Mouse (Mus musculus) embryonic facial prominence, embryonic 12.5 days (tissue): ENCODE measurements around the gene Drd5. TPM values are rescaled to one million over a fixed set of nuclear protein-coding genes. Genes with fewer than 3 reads are reported as not detected.

Experiments used
- ATAC-seq: fragments of 200-750 bp; cut with Nextera tagmentation; 2 replicates; pipeline ENCODE4 v1.8.0; 2017; ENCODE audit not compliant: insufficient number of reproducible peaks, insufficient read depth, low FRiP score, low TSS enrichment
- H3K27ac ChIP-seq: fragments of 300-500 bp; sonication (generic); 2 replicates; pipeline ENCODE4 v1.5.1; 2016; ENCODE audit warnings: mild to moderate bottlenecking
- H3K27me3 ChIP-seq: fragments of 300-500 bp; sonication (generic); 2 replicates; pipeline ENCODE4 v1.6.1; 2016; ENCODE audit warnings: mild to moderate bottlenecking, moderate library complexity
- H3K36me3 ChIP-seq: fragments of 300-500 bp; sonication (generic); 2 replicates; pipeline ENCODE4 v1.6.1; 2016; ENCODE audit warnings: mild to moderate bottlenecking
- H3K4me1 ChIP-seq: fragments of 300-500 bp; sonication (generic); 2 replicates; pipeline ENCODE4 v1.6.1; 2016
- H3K4me2 ChIP-seq: fragments of 300-500 bp; sonication (generic); replicated peaks from 2 replicates; pipeline ENCODE4 v1.6.1; 2016; ENCODE audit warnings: mild to moderate bottlenecking, moderate library complexity
- H3K4me3 ChIP-seq: fragments of 300-500 bp; sonication (generic); 2 replicates; pipeline ENCODE4 v1.5.1; 2016; ENCODE audit warnings: mild to moderate bottlenecking
- H3K9ac ChIP-seq: fragments of 300-500 bp; sonication (generic); 2 replicates; pipeline ENCODE4 v1.6.1; 2016; ENCODE audit warnings: mild to moderate bottlenecking, moderate library complexity
- H3K9me3 ChIP-seq: fragments of 300-500 bp; sonication (generic); 2 replicates; pipeline ENCODE4 v1.6.1; 2016; ENCODE audit warnings: mild to moderate bottlenecking, moderate library complexity
- WGBS: fragments of 180-500 bp; shearing (Covaris S2); methylation state at CpG from one replicate; pipeline ENCODE4 v1.1.7; 2016; 5-methylcytosine and 5-hydroxymethylcytosine counted together
- polyA plus RNA-seq: library from polyadenylated mRNA; unstranded; fragments of >200 nt; fragmentation: Nextera tagmentation; extraction: Ambion mirVana; gene quantifications from 2 replicates; pipeline ENCODE4 v1.2.1, GENCODE M21; 2016

Drd5 gene
- polyA plus RNA-seq, 1 experiment from 2014 or later, result 0.41 TPM

- no peaks in the 10 kb centered on the region for H3K27me3 ChIP-seq
- H3K36me3 ChIP-seq, result no peaks in the 10 kb centered on the region
- H3K9me3 ChIP-seq, result no peaks in the 10 kb centered on the region
- no peak overlapping the region for H3K4me3 ChIP-seq
- H3K4me1 ChIP-seq, result peaks cover 24% of the 10 kb centered on the region
- WGBS, result 85% methylated on average over 5 of the region's 5 CpGs
- no peak for ATAC-seq
- H3K9ac ChIP-seq, result no peak overlapping the region
- H3K27ac ChIP-seq, result no peak overlapping the region
- no peak overlapping the region for H3K4me2 ChIP-seq
These were observed 45.2 kb downstream of the Drd5 start for GRCm38 (mm10) chr5:38364396-38364795.

- peaks cover 24% of the 10 kb centered on the region for H3K4me1 ChIP-seq
- H3K27ac ChIP-seq, result no peak overlapping the region
- ATAC-seq, result no peak
- no peaks in the 10 kb centered on the region for H3K27me3 ChIP-seq
- H3K36me3 ChIP-seq, result no peaks in the 10 kb centered on the region
- no peak overlapping the region for H3K4me3 ChIP-seq
- no peak overlapping the region for H3K9ac ChIP-seq
- whole genome bisulfite sequencing, result 42% methylated on average over 2 of the region's 2 CpGs
- no peaks in the 10 kb centered on the region for H3K9me3 ChIP-seq
- H3K4me2 ChIP-seq, result no peak overlapping the region
These were observed 46.4 kb downstream of the Drd5 start for GRCm38 (mm10) chr5:38365521-38365920.

- peak; percentile 74 for ATAC-seq
- Histone ChIP-seq H3K4me1 (peaks cover 24% of the 10 kb centered on the region), H3K4me3 (peak overlapping the region; percentile 20)
These were observed 47.7 kb downstream of the Drd5 start for GRCm38 (mm10) chr5:38366650-38367470.

GRCm38 (mm10) chr5:38371308-38371707 is 52.1 kb downstream of the Drd5 start:
- Histone ChIP-seq H3K4me3 (no peak overlapping the region), H3K9ac (no peak overlapping the region), H3K4me2 (no peak overlapping the region), H3K27me3 (no peaks in the 10 kb centered on the region), H3K27ac (no peak overlapping the region), H3K4me1 (peaks cover 15% of the 10 kb centered on the region), H3K9me3 (no peaks in the 10 kb centered on the region), H3K36me3 (no peaks in the 10 kb centered on the region)
- ATAC-seq, result no peak
- 60% methylated on average over 1 of the region's 1 CpGs for WGBS

More at GRCm38 (mm10) chr5:38366650-38367470, 47.7 kb downstream of the Drd5 start:
- H3K9ac ChIP-seq, result no peak overlapping the region
- H3K9me3 ChIP-seq, result no peaks in the 10 kb centered on the region
- H3K27ac ChIP-seq, result peak overlapping the region; percentile 42
- 8% methylated on average over 18 of the region's 18 CpGs for WGBS
- peak overlapping the region; percentile 57 for H3K4me2 ChIP-seq
- no peaks in the 10 kb centered on the region for H3K27me3 ChIP-seq
- no peaks in the 10 kb centered on the region for H3K36me3 ChIP-seq

Other genes starting within 250 kb of the Drd5 start
- 177 and 200 TPM in 2 replicates for gene Nsg1, start 159.5 kb upstream of the Drd5 start, polyA plus RNA-seq
- 18.7 and 19.5 TPM in 2 replicates for gene Zbtb49, start 98.9 kb upstream of the Drd5 start, polyA plus RNA-seq
- 118 and 122 TPM in 2 replicates for gene Lyar, start 98.9 kb upstream of the Drd5 start, polyA plus RNA-seq
- gene Tmem128, start 59.2 kb upstream of the Drd5 start, polyA plus RNA-seq, result 66.1 and 71.3 TPM in 2 replicates
- 0.06 and 0.13 TPM in 2 replicates for gene Otop1, start 43.4 kb upstream of the Drd5 start, polyA plus RNA-seq
- gene Slc2a9, start 183.8 kb downstream of the Drd5 start, polyA plus RNA-seq, result 0.72 and 0.81 TPM in 2 replicates
- gene Wdr1, start 243.9 kb downstream of the Drd5 start, polyA plus RNA-seq, result 218 and 219 TPM in 2 replicates